Mouse (Mus musculus) midbrain, embryonic 13.5 days (tissue): ENCODE results near the gene Hist1h2ap. TPM values are rescaled to one million over a fixed set of nuclear protein-coding genes. Genes with fewer than 3 reads are reported as not detected.
"Not testable (repeated sequence)": the region's sequence is repeated elsewhere in the genome, so short reads cannot be mapped to it uniquely, and the experiment has no call there.

Source experiments
- ATAC-seq: fragments of 200-750 bp; cut with Nextera tagmentation; 2 replicates; pipeline ENCODE4 v1.8.0; 2017; ENCODE audit warnings: mild to moderate bottlenecking, moderate TSS enrichment, moderate library complexity
- H3K27ac ChIP-seq: fragments of 300-500 bp; sonication (generic); 2 replicates; pipeline ENCODE4 v1.5.1; 2015; ENCODE audit warnings: inconsistent platforms, mild to moderate bottlenecking, moderate library complexity
- H3K27me3 ChIP-seq: fragments of 300-500 bp; sonication (generic); 2 replicates; pipeline ENCODE4 v1.6.1; 2015; ENCODE audit warnings: mild to moderate bottlenecking, inconsistent platforms
- H3K36me3 ChIP-seq: fragments of 300-500 bp; sonication (generic); 2 replicates; pipeline ENCODE4 v1.6.1; 2015; ENCODE audit warnings: mild to moderate bottlenecking, inconsistent platforms
- H3K4me1 ChIP-seq: fragments of 300-500 bp; sonication (generic); replicated peaks from 2 replicates; pipeline ENCODE4 v1.6.1; 2015; ENCODE audit warnings: inconsistent platforms
- H3K4me2 ChIP-seq: fragments of 300-500 bp; sonication (generic); replicated peaks from 2 replicates; pipeline ENCODE4 v1.6.1; 2015; ENCODE audit warnings: moderate library complexity, mild to moderate bottlenecking, inconsistent platforms
- H3K4me3 ChIP-seq: fragments of 300-500 bp; sonication (generic); replicated peaks from 2 replicates; pipeline ENCODE4 v1.5.1; 2015; ENCODE audit warnings: mild to moderate bottlenecking, inconsistent platforms
- H3K9ac ChIP-seq: fragments of 300-500 bp; sonication (generic); replicated peaks from 2 replicates; pipeline ENCODE4 v1.6.1; 2015; ENCODE audit warnings: mild to moderate bottlenecking, inconsistent platforms
- H3K9me3 ChIP-seq: fragments of 300-500 bp; sonication (generic); 2 replicates; pipeline ENCODE4 v1.6.1; 2016; ENCODE audit warnings: mild to moderate bottlenecking, inconsistent platforms
- WGBS: fragments of 180-500 bp; shearing (Covaris S2); methylation state at CpG from one replicate; pipeline ENCODE4 v1.1.7; 2015; 5-methylcytosine and 5-hydroxymethylcytosine counted together
- polyA plus RNA-seq: library from polyadenylated mRNA; unstranded; fragments of >200 nt; fragmentation: Nextera tagmentation; extraction: Ambion mirVana; gene quantifications from 2 replicates; pipeline ENCODE4 v1.2.1, GENCODE M21; 2015

Gene Hist1h2ap
- polyA plus RNA-seq, 1 experiment from 2014 or later, result 1,932 TPM

DNA sequence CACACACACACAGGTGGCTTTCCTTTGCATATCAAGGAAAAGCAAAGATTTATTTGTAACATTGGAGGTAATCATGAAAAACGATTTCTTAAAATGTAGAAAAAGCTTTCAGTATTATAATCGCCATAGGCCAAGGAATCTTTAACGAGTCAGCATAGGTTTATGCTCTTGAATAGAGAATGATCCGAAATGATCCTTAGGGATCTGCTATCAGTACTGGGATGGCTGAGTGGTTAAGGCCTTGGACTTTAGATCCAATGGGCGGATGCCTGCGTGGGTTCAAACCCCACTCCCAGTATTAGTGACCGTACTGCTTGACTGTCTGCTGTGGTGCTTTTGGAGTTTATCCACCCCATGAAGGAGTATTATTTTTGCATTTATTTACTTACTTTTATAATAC lies 37.7 kb downstream of the Hist1h2ap start:
- peaks cover 5% of the 10 kb centered on the region for H3K4me1 ChIP-seq
- H3K27ac ChIP-seq, result no peak overlapping the region
- H3K4me2 ChIP-seq, result no peak overlapping the region
- H3K27me3 ChIP-seq, result no peaks in the 10 kb centered on the region
- no peak overlapping the region for H3K4me3 ChIP-seq
- no peaks in the 10 kb centered on the region for H3K36me3 ChIP-seq
- WGBS, result 93% methylated on average over 7 of the region's 7 CpGs
- no peaks in the 10 kb centered on the region for H3K9me3 ChIP-seq
- no peak overlapping the region for H3K9ac ChIP-seq
- no peak for ATAC-seq

DNA sequence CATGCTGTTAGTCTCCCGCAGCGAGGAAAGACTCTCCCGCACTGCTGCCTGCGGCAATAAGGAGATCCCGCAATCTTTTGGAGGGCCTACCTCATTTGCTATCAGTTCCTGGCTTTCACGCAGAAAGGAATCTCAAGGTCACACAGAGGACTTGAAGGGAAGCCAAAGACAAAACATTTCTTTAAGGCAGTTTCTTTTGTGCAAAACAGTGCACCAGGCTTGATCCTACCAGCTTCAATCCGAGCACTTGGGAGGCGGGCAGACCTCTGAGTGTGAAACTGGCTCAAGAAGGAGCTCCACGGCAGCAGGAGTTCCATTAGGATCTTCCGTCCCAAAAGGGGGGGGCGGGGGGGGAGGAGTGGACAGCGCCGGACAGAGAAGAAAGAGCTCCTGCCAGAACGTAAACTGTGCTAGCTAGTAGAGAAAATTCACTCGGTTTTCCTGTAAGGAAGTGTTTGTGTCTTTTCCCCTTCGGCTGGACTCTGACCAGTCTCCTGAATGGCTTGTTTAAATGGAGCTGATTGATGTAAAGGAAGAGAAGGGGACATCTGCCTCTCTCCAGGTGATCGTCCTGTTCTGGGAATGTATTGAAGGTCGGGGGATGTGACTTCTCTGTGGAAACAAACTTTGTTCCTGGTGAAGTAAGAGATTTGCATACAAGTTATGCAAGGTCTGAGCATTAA lies 42.6 kb downstream of the Hist1h2ap start:
- Histone ChIP-seq H3K4me3 (no peak overlapping the region), H3K36me3 (no peaks in the 10 kb centered on the region), H3K27me3 (no peaks in the 10 kb centered on the region), H3K4me1 (peaks cover 23% of the 10 kb centered on the region), H3K9ac (peak overlapping the region; percentile 50; the same call in 1 of the 2 replicates), H3K9me3 (no peaks in the 10 kb centered on the region), H3K4me2 (peak overlapping the region; percentile 33), H3K27ac (no peak overlapping the region)
- no peak for ATAC-seq
- 7% methylated on average over 18 of the region's 18 CpGs for WGBS

DNA sequence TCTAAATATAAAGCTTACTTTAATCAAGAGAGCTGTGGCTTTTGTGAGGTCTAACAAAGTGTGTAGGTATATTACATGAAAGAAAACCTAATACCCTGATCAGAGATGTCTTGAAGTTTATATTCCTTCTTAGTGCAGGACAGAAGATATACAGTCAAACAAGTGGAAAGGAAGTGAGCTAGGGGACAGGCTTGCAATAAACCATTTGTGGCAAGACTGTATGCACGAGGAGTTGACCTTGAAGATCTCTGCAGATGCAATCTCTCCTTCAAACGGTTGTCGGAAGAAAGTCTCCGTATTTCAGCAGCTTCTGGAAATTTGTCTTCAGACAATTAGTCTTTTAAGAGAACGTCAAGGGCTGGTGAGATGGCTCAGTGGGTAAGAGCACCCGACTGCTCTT lies 43.4 kb downstream of the Hist1h2ap start:
- no peak overlapping the region for H3K4me3 ChIP-seq
- no peaks in the 10 kb centered on the region for H3K9me3 ChIP-seq
- ATAC-seq, result no peak
- WGBS, result 61% methylated on average over 6 of the region's 6 CpGs
- peaks cover 24% of the 10 kb centered on the region for H3K4me1 ChIP-seq
- H3K36me3 ChIP-seq, result no peaks in the 10 kb centered on the region
- no peaks in the 10 kb centered on the region for H3K27me3 ChIP-seq
- H3K4me2 ChIP-seq, result no peak overlapping the region
- no peak overlapping the region for H3K9ac ChIP-seq
- H3K27ac ChIP-seq, result no peak overlapping the region

DNA sequence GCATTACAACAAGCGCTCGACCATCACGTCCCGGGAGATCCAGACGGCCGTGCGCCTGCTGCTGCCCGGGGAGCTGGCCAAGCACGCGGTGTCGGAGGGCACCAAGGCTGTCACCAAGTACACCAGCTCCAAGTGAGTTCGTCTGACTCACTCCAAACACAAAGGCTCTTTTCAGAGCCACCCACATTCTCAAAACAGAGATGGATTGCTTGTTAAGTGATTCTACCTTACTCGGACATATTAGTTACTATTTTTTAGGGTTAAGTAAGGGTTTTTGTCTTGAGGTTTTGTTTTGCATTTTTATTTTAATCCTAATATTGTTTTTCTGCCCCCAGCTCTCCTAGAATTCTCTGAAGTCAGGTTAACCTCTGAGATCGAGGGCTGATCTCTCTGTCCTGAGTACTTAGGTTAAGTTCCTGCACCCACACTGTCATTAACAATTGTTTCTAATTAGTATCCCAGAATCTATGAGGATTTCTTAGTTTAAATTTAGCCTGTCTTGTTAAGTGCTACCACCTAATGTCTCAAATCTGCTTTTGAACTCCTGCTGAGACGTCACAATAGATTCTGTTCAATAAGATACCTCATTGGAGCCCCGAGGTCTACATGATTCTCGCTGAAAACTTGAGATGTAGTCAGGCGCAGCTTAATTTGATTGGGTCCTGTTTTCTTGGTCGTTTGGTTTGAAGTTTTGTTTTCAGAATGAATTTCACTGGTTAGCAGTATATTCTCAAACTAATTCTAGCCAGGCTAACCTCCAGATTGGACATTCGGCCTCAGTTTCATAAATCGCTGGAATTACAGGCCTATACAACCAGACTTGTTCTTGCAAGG lies 45.3 kb downstream of the Hist1h2ap start:
- peak overlapping the region; percentile 68 for H3K27ac ChIP-seq
- H3K9ac ChIP-seq, result peak overlapping the region; percentile 41; the same call in 1 of the 2 replicates
- no peak for ATAC-seq
- WGBS, result 8% methylated on average over 17 of the region's 21 CpGs
- H3K27me3 ChIP-seq, result no peaks in the 10 kb centered on the region
- H3K4me1 ChIP-seq, result peaks cover 34% of the 10 kb centered on the region
- peak overlapping the region; percentile 64 for H3K4me2 ChIP-seq
- H3K36me3 ChIP-seq, result no peaks in the 10 kb centered on the region
- peak overlapping the region; percentile 39 for H3K4me3 ChIP-seq
- no peaks in the 10 kb centered on the region for H3K9me3 ChIP-seq

DNA sequence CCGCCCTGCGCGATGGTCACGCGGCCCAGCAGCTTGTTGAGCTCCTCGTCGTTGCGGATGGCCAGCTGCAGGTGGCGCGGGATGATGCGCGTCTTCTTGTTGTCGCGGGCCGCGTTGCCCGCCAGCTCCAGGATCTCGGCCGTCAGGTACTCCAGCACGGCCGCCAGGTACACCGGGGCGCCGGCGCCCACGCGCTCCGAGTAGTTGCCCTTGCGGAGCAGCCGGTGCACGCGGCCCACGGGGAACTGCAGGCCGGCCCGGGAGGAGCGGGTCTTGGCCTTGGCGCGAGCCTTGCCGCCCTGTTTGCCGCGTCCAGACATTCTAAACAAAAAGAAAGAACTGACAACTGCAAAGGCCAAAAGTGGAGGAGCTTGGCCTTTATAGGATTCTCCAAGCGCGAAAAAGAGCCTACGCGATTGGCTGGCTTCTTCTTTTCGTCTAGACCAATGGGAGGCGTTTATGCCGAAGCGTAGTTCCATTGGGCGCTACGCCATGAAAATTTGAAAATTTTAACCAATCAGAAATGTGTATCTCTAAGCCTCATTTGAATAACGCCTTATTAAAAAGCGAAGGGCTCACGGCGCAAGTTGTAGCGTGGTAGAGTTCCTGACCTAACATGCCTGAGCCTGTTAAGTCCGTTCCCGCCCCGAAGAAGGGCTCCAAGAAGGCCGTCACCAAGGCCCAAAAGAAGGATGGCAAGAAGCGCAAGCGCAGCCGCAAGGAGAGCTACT lies 46.2 kb downstream of the Hist1h2ap start, which contains the start of the genes Hist1h2an and Hist1h2bp:
Gene Hist1h2an, minus strand, starts transcription at position 320 of the 731 bp plus-strand sequence.
Gene Hist1h2bp, plus strand, starts transcription at position 563 of the 731 bp plus-strand sequence.
- H3K36me3 ChIP-seq, H3K9me3 ChIP-seq, H3K27me3 ChIP-seq: not testable (repeated sequence)
- WGBS, result under 1% methylated on average over 42 of the region's 63 CpGs
- Histone ChIP-seq H3K27ac (peak within 1 kb of the TSS; percentile 84), H3K9ac (peak within 1 kb of the TSS; percentile 61), H3K4me2 (peak within 1 kb of the TSS; percentile 64), H3K4me1 (peaks cover 41% of the 10 kb centered on the region), H3K4me3 (peak within 1 kb of the TSS; percentile 39)
- peak; percentile 96 for ATAC-seq

DNA sequence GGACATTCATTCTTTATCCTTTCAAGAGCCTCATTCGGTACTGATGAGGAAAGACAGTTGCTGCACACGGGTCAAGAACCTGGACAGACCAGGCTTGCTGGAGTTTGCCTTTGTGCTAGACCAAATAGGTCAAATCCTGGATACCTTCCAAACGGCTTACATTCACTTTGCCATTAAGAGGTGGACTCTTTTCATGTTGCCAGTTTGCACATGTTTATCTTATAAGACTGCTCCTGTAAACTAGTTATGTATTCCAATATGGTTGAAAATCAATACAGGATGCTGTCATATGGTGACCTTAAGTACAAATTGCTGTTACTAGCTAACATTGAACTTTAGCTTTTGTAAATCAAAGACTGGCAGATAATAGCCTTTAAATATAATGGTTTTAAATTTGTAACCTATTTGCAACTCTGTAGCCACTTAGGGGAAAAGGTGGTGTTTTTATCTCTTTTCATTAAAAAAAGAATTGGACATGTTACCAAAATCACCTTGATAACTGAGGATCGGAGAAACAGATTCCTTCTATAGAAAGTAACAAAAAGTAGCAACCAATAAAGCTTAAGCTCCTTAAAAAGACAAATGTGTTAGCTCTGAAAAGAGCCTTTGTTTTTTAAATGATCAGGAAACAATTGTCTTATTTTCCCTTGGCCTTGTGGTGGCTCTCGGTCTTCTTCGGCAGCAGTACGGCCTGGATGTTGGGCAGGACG lies 47.0 kb downstream of the Hist1h2ap start:
- H3K9ac ChIP-seq, result peak overlapping the region; percentile 61
- no peaks in the 10 kb centered on the region for H3K9me3 ChIP-seq
- peak overlapping the region; percentile 84 for H3K27ac ChIP-seq
- H3K36me3 ChIP-seq, result no peaks in the 10 kb centered on the region
- peak overlapping the region; percentile 39 for H3K4me3 ChIP-seq
- no peak for ATAC-seq
- H3K4me1 ChIP-seq, result peaks cover 41% of the 10 kb centered on the region
- H3K27me3 ChIP-seq, result no peaks in the 10 kb centered on the region
- peak overlapping the region; percentile 64 for H3K4me2 ChIP-seq
- 3% methylated on average over 8 of the region's 8 CpGs for whole genome bisulfite sequencing

DNA sequence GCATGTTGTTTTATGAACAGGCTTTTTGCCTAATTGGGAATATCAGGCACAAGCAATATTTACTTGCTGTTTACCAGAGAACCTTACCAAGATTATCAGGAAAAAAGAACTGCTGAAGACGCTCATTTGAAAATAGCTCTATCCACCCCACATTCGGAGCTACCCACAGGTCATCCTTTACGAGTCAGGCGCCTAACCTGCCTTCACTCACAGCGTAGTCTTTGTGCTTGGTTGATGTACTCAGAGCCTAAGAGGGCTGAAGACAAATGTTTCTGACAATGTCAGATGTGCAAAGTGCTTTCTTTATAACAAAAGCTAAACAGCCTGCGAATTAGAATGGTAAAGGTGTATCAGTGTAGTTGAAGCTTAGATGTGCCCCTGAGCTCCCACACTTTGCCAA lies 49.0 kb downstream of the Hist1h2ap start:
- Histone ChIP-seq H3K27me3 (no peaks in the 10 kb centered on the region), H3K9ac (no peak overlapping the region), H3K9me3 (no peaks in the 10 kb centered on the region), H3K4me1 (peaks cover 48% of the 10 kb centered on the region), H3K27ac (peak overlapping the region; percentile 68), H3K36me3 (no peaks in the 10 kb centered on the region), H3K4me2 (peak overlapping the region; percentile 67; the same call in 1 of the 2 replicates), H3K4me3 (no peak overlapping the region; the same call in 1 of the 2 replicates)
- ATAC-seq, result no peak
- 20% methylated on average over 6 of the region's 6 CpGs for WGBS

DNA sequence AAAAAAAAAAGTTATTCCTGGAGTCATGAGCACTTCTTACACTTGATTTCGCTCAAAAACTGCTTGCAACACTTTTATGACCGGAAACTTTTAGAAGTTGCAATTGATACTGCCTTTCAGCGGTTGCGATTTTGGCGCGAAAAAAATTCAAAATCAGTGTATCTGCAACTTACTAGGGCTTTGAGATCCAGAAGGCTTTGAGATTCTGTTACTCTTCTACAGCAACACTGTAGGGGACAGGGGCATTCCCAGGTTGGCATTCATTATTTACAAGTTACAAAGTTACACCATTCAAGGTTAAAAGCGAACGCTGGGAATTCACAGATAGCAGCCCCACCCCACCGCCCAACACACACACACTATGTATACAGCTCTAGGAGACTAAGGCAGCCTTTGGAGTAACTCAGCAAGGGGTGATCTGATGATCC lies 49.6 kb downstream of the Hist1h2ap start:
- Histone ChIP-seq H3K27ac (peak overlapping the region; percentile 68), H3K9me3 (no peaks in the 10 kb centered on the region), H3K9ac (no peak overlapping the region; the same call in 1 of the 2 replicates), H3K4me1 (peaks cover 48% of the 10 kb centered on the region), H3K36me3 (no peaks in the 10 kb centered on the region), H3K4me3 (peak overlapping the region; percentile 42), H3K27me3 (no peaks in the 10 kb centered on the region), H3K4me2 (peak overlapping the region; percentile 67)
- 3% methylated on average over 9 of the region's 9 CpGs for WGBS
- ATAC-seq, result no peak

DNA sequence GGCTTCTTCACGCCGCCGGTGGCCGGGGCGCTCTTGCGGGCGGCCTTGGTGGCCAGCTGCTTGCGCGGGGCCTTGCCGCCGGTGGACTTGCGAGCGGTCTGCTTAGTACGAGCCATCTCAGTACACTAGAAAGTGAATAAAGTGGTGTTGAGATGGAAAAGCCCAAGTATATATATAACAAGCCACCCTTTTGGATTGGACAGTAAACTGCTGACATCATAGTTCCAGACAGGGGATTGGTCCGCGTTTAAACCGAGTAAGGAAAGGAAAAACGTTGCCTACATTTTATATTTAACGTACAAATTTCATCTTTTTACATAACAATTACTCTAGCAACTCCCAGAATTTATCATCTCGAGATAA lies 50.1 kb downstream of the Hist1h2ap start, which contains the start of gene Hist1h3i:
Gene Hist1h3i, minus strand, starts transcription at position 116 of the 363 bp plus-strand sequence.
- peak within 1 kb of the TSS; percentile 68 for H3K9ac ChIP-seq
- peaks cover 47% of the 10 kb centered on the region for H3K4me1 ChIP-seq
- peak within 1 kb of the TSS; percentile 67 for H3K4me2 ChIP-seq
- peak within 1 kb of the TSS; percentile 42 for H3K4me3 ChIP-seq
- H3K27me3 ChIP-seq, result no peaks in the 10 kb centered on the region
- no peaks in the 10 kb centered on the region for H3K36me3 ChIP-seq
- peak within 1 kb of the TSS; percentile 73 for H3K27ac ChIP-seq
- WGBS, result 0% methylated on average over 17 of the region's 20 CpGs
- ATAC-seq, result peak; percentile 75
- H3K9me3 ChIP-seq, result no peaks in the 10 kb centered on the region
